Mouse (Mus musculus): ENCODE results near the gene Nwd2.

The Nwd2 gene

GRCm38 (mm10) chr5:63827415-63828053 lies 178.6 kb downstream of the Nwd2 start:
- DNase-seq (ENCODE audit: low spot score in 2 of 2), result no peak

GRCm38 (mm10) chr5:63828380-63829185 lies 179.7 kb downstream of the Nwd2 start:
- DNase-seq (ENCODE audit: low spot score in 2 of 2), result no peak

DNA sequence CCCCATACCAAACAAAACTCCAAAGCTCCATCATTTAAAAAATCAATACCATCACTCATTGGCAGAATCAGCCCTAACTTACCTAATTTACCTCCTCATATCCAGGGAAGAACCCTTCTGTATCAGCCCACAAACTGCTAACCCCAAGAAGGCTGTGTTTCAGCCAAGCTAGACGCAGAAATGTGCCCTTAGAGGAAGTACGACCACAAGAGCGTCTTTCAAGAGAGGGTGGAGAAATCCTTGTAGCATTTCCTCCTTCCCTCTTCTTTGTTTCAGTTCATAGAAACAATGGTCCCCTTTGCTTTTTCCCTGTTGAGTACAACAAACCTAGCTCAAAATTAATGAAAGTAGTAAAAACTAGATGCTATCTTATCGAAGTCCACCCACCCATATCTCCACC lies 182.2 kb downstream of the Nwd2 start:
- DNase-seq (ENCODE audit: low spot score in 2 of 2), result no peak

DNA sequence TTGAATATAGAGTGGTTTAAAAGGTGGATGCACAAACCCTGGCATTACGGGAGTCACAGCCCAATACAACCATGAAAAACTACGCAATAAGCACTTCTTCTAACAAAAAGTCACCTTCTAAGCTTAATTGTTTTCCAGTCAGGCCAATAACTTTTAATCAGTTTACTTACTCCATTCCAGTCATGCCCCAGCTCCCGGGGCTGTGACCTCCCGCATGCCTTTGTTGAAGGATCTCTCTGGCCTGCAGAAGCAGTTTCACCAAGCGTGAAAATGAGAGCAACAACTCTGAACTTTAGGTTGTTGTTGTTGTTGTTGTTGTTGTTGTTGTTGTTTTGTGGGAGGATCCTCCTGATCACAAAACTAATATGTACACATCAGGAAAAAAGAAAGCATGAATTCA lies 185.1 kb downstream of the Nwd2 start:
- no peak for DNase-seq (ENCODE audit: low spot score in 2 of 2)

DNA sequence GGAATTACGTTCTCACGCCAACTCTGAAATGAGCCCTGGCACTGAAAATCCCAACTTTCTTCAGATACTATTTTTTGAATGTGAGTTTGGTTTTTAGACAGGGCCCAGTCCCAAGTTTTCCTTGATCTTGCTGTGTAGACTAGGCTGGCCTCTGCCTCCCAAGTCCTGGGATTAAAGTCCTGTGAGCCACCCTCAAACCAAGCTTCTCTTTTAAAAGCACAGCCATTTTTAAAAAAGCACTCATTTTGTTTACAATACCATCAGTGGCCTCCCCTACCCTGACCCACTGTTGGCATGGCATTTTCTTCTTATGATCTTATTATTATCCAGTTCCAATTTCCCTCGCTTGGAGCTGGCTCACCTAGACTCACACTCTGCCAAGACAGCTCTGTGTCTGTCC lies 185.5 kb downstream of the Nwd2 start:
- no peak for DNase-seq (ENCODE audit: low spot score in 2 of 2)

GRCm38 (mm10) chr5:63837115-63837514 lies 188.2 kb downstream of the Nwd2 start:
- DNase-seq (ENCODE audit: low spot score in 2 of 2), result no peak

DNA sequence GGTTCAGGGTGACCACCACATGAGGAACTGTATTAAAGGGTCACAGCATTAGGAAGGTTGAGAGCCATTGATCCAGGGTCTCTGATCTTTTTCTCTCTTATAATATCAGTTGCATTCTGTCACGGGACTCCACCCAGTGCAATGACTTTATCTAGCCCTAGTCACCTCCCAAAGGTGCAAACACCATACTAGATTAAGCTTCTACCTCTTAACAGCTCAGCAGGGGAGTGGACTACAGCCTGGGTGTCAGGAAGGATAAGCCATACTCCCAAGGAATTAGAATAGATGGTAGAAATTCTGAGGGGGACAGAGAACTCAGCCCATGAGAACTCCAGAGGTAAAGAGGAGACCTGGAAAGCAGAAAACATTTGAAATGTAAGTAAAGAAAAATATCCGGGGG lies 188.9 kb downstream of the Nwd2 start:
- no peak for DNase-seq (ENCODE audit: low spot score in 2 of 2)

- no peak for DNase-seq (ENCODE audit: low spot score in 2 of 2)
Measured at GRCm38 (mm10) chr5:63839801-63840416, 191.0 kb downstream of the Nwd2 start.

GRCm38 (mm10) chr5:63847080-63847479 lies 198.2 kb downstream of the Nwd2 start:
- DNase-seq (ENCODE audit: low spot score in 2 of 2), result no peak

- no peak for DNase-seq (ENCODE audit: low spot score in 2 of 2)
Measured at GRCm38 (mm10) chr5:63847541-63848226, 198.8 kb downstream of the Nwd2 start.

DNA sequence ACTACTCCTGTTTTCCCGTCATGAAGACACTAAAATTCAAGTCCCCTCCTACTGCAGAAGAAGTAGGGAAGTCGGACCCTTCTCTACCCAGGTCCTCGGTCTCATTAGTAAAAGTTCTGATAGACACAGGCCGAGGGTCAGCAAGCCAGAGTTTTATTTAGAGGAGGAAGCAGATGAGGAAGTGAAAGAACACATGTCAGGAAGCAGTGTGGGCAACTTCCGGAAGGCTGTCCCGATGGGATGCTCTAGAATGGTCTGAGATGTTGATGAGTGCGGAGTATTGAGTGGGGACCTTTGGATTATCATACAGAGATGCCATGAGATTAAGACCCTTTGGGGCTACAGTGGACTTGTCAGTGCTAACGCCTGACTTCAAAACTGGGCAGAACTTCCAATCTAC lies 210.0 kb downstream of the Nwd2 start:
- DNase-seq (ENCODE audit: low spot score in 2 of 2), result no peak

Measured in frontal cortex, postnatal 14 days (tissue).